In genomic region chr7:16051883-16052595, GRCm38 (mm10) we compare ENCODE assay signal across 7 mouse cellular contexts. TPM values are rescaled to one million over a fixed set of nuclear protein-coding genes. Genes with fewer than 3 reads are reported as not detected.
DNase-seq lines count a peak whose midpoint lies in the region; ATAC-seq lines count a peak whose summit lies in the region.

No protein-coding gene starts in this region.

- peak overlapping the region; percentile 61 for H3K9ac ChIP-seq in intestine, embryonic 14.5 days (ENCODE audit: low read length)

- 7% methylated on average over 19 of the region's 19 CpGs for WGBS in intestine, embryonic 14.5 days
- WGBS in midbrain, embryonic 10.5 days, result 8% methylated on average over 19 of the region's 19 CpGs

- intact Hi-C loops in gastrocnemius, postnatal 14 days (cut with DNase I; ENCODE audit: low total_unique reads), result loop anchor here (5.0 kb wide), 1 partner anchor 75 kb away; no protein-coding TSS in a partner anchor
- intact Hi-C loops in left cerebral cortex, postnatal 36 days (cut with DNase I), result loop anchor here (1.0 to 5.0 kb wide), 2 partner anchors 45 to 69 kb away; partner anchors contain the start of gene Napa

- H3K9me3 ChIP-seq in intestine, embryonic 14.5 days (ENCODE audit: control insufficient read depth, low read length), result no peaks in the 10 kb centered on the region
- no peaks in the 10 kb centered on the region for H3K9me3 ChIP-seq in midbrain, embryonic 10.5 days (replicated peaks)

- no peaks in the 10 kb centered on the region for H3K27me3 ChIP-seq in intestine, embryonic 14.5 days (replicated peaks; ENCODE audit: control insufficient read depth, insufficient read depth, low read length)
- no peaks in the 10 kb centered on the region for H3K27me3 ChIP-seq in midbrain, embryonic 10.5 days (ENCODE audit: low read depth, poor library complexity, severe bottlenecking)

- H3K4me1 ChIP-seq in intestine, embryonic 14.5 days (replicated peaks; ENCODE audit: control insufficient read depth, insufficient read depth, low read length), result peaks cover 20% of the 10 kb centered on the region; the same call in 1 of the 2 replicates
- H3K4me1 ChIP-seq in midbrain, embryonic 10.5 days, result peaks cover 35% of the 10 kb centered on the region

- H3K27ac ChIP-seq in intestine, embryonic 14.5 days (ENCODE audit: low read depth), result peak overlapping the region; percentile 84
- peak overlapping the region; percentile 74 for H3K27ac ChIP-seq in midbrain, embryonic 10.5 days (replicated peaks)

- no peaks in the 10 kb centered on the region for H3K36me3 ChIP-seq in intestine, embryonic 14.5 days (ENCODE audit: control insufficient read depth, insufficient read depth, low read length)
- no peaks in the 10 kb centered on the region for H3K36me3 ChIP-seq in midbrain, embryonic 10.5 days

- H3K4me2 ChIP-seq in intestine, embryonic 14.5 days (ENCODE audit: low read length), result peak overlapping the region; percentile 90

- peak; percentile 74 to 93 for DNase-seq in adrenal gland, adult (ENCODE audit: inconsistent age in 2 of 2, low spot score in 1 of 2)
- DNase-seq in embryo, embryonic 10 days (ENCODE audit: low spot score), result peak; percentile 87
- peak; percentile 78 for DNase-seq in gastrocnemius, postnatal 14 days
- DNase-seq in intestine, embryonic 14.5 days (ENCODE audit: low spot score), result peak; percentile 89
- DNase-seq in left cerebral cortex, postnatal 36 days (ENCODE audit: low spot score in 2 of 2), result peak; percentile 64 to 71
- DNase-seq in midbrain, embryonic 10.5 days (ENCODE audit: low spot score), result peak; percentile 78
- DNase-seq in right cerebral cortex, postnatal 4 days, result peak; percentile 68

- H3K4me3 ChIP-seq in intestine, embryonic 14.5 days (ENCODE audit: low read depth, low read length), result peak overlapping the region; percentile 66
- peak overlapping the region; percentile 57 for H3K4me3 ChIP-seq in midbrain, embryonic 10.5 days

- peak; percentile 10; the same call in 1 of the 2 replicates for ATAC-seq in intestine, embryonic 14.5 days (replicated peaks; ENCODE audit: low FRiP score, low TSS enrichment, low read depth)

RNA-seq across cellular contexts. Expression of gene Bicra, which starts 4.3 kb away (rescaled TPM):
- 1 to 10 TPM; 7.9 to 8.8 TPM for total RNA-seq in gastrocnemius, postnatal 14 days (2021)
- polyA plus RNA-seq in intestine, embryonic 14.5 days (2014; fragmentation: Nextera tagmentation; extraction: Ambion mirVana), result 6.8 and 7.4 TPM in 2 replicates
- 10 to 100 TPM; 11.4 to 17.3 TPM for total RNA-seq in left cerebral cortex, postnatal 36 days (2021)
- polyA plus RNA-seq in midbrain, embryonic 10.5 days (2016; fragmentation: Nextera tagmentation; extraction: Ambion mirVana), result 6.9 and 8.2 TPM in 2 replicates

RNA-seq across cellular contexts. Expression of gene Zfp541, which starts 9.6 kb away (rescaled TPM):
- total RNA-seq in gastrocnemius, postnatal 14 days (2021), result not detected
- polyA plus RNA-seq in intestine, embryonic 14.5 days (2014; fragmentation: Nextera tagmentation; extraction: Ambion mirVana), result 0.04 TPM in 2 replicates
- under 1 TPM; 0.64 to 0.88 TPM for total RNA-seq in left cerebral cortex, postnatal 36 days (2021)
- polyA plus RNA-seq in midbrain, embryonic 10.5 days (2016; fragmentation: Nextera tagmentation; extraction: Ambion mirVana), result not detected in 2 replicates

RNA-seq across cellular contexts. Expression of gene Napa, which starts 46.2 kb away (rescaled TPM):
- 100 to 1,000 TPM; 102 to 107 TPM for total RNA-seq in gastrocnemius, postnatal 14 days (2021)
- 206 and 208 TPM in 2 replicates for polyA plus RNA-seq in intestine, embryonic 14.5 days (2014; fragmentation: Nextera tagmentation; extraction: Ambion mirVana)
- 100 to 1,000 TPM; 269 to 307 TPM for total RNA-seq in left cerebral cortex, postnatal 36 days (2021)
- 187 and 188 TPM in 2 replicates for polyA plus RNA-seq in midbrain, embryonic 10.5 days (2016; fragmentation: Nextera tagmentation; extraction: Ambion mirVana)

Comparison
In these comparisons a context has a peak if more than half of its experiments do, and no peak if none do; other contexts are left out.
1. Peak in every context shown above with its lines: DNase-seq, ATAC-seq, H3K4me3 ChIP-seq and H3K27ac ChIP-seq.